Mouse (Mus musculus) c-Kit-positive CD71-positive TER-119-negative erythroid progenitor cells, embryonic 14.5 days (primary cell): ENCODE data around the gene Opcml.

Experiments
- DNase-seq: peaks from one replicate; pipeline ENCODE4 v3.0.0-alpha.2; 2013; ENCODE audit warnings: low read depth

Opcml gene

DNA sequence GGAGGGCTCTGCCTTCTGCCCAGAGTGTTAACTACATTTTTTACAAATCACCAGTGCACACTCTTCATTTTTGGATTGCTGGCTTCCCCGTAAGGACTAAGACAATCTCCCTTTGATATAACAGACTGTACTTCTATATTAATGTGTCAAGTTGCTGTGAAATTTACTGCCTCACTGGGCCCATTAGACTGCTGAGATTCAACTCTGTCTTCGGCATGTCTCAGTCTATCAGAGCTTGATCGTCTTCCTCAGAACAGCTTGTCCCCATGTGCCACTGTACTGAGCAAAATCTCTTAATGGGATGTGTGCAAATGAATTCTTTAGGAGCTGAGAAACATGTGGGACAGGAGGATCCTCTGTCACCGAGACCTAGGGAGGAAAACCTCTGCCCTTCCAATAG lies 970.9 kb downstream of the Opcml start:
- no peak for DNase-seq

DNA sequence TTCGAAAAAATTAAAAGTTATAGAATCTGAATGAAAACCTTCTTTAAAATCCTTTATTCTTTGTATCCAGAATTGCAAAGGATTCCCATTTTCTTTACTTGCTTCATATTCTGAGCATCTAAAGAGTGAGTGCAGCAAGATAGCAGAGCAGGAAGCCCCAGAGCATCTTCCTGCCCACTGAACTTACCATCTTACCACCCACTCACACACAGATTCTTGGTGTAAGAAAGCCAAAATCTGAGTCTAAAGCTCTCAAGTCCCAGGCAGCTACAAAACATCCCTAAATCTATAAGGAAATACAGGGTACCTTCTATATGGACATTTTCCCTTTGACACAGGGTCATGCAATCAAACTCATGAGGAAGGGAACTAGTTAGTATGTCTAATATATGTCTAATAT lies 973.6 kb downstream of the Opcml start:
- DNase-seq: no peak

DNA sequence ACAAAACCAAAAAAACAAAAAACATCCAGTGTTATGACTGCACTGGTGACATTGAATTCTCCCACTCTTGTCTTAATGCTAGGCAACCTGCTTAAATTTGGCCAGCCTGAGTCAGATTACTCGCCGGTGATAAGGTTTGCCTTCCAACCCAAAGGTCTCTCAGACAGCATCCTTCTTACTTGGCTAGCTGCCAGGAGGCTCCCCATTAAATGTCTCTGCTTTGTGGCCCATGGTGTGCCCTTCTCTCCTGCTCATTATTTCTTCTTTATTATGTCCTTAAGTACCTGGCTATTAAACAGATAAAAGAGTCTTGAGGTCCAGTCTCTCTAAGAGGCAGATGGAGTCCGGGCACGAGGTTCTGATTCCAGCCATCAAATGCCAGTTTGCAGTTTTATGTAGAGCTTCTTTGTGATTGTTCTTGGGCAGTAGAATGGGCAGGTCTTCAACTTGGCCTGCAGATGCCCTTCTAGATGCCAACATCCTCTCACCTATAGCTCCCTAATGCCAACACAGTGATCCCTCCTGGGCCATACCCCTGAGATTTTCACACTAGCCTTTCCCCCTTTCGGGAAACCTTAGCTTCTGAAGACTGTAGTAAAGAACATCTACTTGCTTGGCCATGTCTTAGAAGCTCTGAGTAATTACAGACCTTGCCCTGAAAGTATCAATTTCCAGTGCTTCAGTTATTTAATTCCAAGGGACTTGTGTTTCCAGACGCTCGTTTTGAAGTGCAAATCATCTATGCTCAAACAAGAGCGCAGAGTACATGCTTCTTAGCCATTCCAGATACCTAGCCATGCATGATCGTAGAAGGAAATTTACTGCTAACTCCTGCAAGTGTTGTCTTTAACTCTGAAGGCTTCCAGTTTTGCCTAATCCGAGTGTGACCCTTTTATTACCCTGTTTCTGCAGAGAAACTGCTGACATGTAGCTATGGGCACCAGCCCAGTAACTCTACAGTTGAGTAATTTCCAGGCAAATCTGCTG lies 986.2 kb downstream of the Opcml start:
- DNase-seq: no peak

DNA sequence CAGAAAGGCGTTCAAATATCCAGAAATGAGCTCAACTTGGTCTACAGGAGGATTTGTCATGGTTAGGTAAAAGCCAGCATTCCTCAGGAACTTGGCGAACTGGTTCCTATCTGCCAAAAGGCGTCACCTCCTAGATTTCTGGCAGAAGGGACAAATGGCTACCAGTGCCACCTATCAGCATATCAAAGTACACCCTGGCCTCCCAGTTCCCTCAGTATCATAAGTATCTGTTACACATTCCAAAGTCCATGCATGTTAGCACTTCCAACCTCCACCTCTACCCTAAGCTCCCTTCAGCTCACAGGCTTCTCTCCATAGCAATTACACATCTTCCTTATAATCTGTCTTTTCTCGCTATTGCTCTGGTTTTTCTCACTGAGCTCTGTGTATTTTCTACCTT lies 993.3 kb downstream of the Opcml start:
- no peak for DNase-seq

DNA sequence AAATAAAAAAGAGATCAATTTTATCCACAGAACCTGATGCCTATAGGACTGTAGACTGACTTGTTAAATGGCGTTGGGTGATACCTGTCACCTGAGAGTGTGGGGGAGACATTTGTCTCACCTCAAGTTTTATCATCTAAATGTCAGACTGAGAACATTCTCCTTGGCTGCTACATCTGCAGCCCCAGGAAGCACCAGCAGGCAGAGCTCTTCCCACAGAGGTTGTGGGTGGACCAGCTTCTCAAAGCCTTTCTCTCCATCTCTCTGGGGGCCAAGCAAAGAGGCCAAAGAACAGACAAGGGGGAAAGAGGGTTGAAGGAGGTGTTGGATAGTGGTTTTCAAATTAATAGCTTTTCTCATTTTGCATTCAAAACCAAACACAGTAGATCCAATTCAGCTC lies 998.9 kb downstream of the Opcml start:
- DNase-seq: no peak

DNA sequence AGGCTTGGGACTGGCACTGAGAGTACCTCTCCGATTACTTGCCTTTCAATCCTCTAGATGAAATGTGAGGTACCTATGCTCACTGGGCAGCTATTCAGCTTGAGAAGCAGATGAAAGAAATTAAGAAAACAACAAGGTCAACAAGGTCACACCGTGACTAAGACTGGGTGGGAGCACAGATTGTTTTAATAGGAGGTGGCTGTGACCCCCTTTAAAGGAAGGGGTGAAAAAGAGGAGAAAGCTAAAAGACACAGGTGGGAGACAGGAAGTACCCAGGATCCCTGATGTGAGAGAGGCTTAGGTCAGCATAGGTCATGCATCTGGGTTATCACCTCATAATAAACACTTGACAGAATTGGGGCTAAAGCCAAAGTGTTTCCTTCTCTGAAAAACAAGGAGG lies 1009.5 kb downstream of the Opcml start:
- no peak for DNase-seq

DNA sequence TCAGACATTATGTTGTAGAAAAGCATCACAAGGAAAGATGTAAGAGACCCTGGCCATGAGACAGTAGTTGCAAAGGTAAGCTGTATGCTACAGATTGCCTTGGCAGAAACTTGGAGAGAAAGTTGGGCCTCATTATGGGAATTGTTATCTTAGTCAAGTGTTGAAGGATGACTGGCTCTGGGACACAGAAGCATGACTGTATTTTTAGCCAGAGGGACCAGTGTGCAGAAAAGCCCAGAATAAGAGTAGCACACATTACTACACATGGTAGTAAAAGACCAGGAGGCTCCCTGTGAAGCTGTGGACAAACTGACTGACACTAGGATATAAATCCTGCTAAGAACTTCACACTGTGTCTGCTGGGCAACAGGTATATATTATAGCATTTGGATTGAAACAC lies 1016.1 kb downstream of the Opcml start:
- no peak for DNase-seq

DNA sequence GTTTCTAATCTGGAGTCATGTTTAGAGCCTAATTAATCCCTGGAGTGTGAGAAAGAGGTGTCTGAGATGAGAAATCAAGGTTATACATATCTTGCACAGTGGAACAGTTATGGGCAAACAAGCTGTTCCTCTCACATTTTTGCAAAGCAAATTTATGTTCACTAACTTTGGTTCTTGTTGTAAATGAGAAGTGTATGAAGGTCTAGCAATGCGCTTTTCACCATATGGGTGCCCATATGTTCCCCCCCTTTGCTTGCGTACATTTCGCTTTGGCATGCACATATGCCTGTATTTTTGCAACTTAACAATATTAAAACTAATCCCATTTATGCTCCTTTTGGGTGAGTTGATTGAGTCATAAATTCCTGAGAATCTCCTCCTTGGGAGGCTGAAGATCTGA lies 1031.5 kb downstream of the Opcml start:
- no peak for DNase-seq

DNA sequence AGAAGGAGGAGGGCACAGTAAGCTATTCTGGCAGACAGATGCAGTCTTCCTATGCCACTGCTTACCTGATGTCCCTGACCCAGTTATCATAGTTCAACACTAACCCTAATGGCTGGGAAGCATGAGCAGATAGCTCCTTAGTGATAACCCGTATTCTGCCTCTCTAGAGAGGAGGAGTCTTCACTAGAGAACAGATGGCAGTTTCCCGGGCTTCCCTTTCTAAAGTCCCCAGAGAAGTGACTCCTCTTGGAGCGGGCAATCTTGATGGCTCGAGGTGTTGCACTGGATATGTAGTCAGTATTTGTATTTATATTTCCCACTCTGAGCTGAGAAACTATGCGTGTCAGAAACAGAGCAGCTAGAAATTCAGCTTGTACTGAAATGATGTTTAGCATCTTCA lies 1031.9 kb downstream of the Opcml start:
- no peak for DNase-seq

DNA sequence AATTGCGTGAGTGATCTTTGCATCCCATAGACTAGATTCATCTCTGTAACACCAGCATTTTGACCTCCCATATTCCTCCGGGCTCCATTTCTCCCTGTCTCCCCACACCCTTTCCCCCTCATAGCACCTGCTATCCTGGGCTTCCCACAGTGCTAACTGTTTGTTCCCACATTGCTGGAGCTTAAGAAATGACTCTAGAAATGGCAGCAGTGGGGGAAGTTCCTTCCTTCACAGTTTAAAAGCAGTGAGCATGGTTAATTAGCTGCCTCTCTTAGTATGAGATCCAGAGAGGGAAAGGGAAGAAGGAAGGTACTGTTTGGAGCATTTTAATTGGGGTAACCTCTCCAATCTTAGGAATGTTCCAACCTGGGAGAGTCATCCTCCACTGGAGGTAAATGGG lies 1035.2 kb downstream of the Opcml start:
- no peak for DNase-seq

DNA sequence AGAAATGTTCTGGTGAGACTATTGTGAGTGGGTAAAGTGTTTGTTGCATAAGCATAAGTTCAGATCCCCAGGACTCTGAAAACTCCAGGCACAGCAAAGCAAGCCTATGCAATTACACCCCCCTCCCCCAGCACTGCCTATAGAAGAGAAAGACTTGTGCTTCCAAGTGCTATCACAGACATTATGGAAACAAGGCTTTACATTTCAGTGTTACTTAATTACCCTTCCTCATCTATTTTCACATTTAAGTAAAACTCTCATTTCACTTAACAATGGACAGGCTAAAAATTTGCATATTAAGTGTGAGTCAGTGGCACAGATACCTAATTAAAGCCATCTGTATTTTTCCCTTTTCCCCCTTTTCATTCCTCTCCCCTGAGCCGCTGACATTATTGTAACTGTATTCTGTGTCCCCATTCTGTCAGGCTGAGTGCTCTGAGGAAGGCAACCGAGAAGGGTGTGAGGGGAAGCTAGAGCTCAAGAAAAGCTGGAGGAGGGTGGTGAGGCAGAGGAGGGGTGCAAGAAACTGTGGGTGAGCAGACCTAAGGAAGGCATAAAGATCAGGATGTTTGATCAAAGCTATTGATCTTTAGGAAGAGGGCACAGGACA lies 1055.5 kb downstream of the Opcml start:
- DNase-seq: no peak

DNA sequence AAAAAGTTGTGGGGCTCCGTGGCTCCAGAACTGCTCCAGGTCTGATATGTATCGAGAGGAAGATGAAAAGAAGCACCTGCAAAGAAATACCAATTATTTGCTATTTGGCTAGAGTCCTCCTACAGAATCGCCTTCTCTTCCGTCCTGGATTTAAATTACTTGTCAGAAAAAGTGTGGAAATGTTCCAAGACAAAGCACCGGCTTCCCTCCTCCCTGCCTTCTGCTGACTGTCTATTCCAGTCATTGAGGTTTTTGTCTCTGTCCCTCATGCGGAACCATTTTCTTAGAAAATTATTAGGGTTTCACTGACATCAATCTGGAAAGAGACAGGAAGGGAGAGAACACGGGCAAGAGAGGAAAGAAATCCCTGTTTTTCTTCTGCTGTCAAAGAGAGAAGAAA lies 1065.3 kb downstream of the Opcml start:
- no peak for DNase-seq

DNA sequence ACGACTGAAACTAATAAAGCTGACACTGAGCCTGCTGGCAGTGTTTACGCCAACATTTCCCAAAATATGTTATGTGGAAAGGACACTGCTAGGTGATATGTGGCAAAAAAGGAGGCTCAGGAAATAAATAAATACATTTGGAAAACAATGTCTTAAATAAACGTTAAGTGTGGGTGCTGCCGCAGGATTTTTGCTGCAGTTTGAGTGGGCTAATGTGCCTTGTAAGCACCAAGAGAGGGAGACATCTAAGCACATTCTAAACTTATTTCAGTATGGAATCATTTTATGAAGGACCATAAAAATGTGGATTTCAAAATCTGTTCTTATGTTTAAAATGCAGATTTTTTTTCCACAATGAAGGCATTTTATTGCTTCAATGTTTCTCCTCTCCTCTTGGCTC lies 1071.4 kb downstream of the Opcml start:
- DNase-seq: no peak

DNA sequence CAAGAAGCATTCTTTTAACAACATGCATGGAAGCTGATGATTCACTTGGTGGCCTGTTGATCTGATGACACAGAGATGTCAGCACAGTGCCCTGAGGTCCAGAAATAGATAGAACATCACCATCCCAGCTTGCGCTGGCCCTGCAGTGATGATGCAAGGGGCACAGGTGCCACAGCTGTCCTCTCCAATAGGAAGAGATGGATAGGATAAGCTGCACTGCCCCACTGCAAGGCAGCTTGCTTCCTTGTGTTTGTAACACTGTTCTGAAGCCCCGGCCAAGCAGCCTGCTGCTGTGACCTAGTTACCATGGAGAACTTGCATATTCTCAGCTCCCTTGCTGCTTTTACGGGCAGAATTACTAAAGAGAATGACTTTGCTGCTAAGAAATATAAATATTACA lies 1076.7 kb downstream of the Opcml start:
- no peak for DNase-seq

DNA sequence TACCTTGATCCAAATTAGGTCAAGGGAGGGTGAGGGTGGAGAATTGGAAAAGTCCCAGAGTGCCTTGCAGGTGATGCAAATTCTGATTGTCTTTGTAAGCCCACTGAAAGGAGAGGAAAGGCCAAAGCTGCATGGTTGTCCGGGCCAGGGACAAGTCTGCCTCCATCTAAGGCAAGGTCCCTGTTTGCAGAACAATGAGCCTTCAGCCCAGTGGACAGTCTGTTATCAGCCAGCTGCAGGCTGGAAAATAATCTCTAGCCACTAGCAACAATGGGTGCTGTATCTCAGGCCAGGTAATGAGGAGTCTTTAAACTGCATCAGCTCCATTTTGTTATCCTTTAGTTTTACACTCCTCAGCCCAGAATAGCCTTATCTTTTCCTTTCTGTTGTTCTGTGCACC lies 1079.9 kb downstream of the Opcml start:
- no peak for DNase-seq

DNA sequence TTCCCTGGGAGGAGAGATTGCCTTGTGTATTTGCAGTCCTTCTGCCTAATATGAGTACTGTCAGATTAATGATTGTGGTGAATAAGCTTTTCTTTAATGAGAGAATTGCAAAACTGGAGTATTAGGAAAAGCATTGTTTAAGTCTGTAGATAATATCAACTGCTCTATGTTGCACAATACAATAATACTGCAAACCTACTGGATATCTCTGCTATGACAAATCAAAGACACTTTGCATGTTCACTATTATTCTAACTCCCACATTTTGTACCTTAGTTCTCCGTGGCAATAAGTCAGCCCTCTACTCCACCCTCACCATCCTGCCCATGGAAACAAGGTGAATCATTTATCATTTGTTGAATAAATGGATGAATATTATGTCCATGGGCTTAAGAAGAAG lies 1092.0 kb downstream of the Opcml start:
- DNase-seq: no peak

DNA sequence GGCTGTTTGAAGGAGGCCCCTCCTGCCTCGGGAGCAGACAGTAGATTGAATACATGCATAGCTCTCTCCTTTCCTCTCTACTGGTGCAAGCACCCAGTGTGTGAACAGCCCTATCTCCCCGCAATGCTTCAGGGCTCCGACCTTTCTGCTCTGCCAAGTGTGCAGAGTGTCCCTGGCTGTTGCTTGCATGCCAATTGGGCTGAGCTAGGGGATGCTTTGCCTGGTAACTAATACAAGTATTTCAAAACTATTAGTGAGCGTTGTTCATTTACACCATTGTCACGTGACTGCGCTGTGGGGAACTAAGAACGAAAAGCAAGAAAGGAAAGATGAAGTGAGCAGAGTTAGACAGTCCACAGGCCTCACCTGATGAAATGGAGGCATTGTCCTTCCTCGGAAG lies 1101.0 kb downstream of the Opcml start:
- no peak for DNase-seq

DNA sequence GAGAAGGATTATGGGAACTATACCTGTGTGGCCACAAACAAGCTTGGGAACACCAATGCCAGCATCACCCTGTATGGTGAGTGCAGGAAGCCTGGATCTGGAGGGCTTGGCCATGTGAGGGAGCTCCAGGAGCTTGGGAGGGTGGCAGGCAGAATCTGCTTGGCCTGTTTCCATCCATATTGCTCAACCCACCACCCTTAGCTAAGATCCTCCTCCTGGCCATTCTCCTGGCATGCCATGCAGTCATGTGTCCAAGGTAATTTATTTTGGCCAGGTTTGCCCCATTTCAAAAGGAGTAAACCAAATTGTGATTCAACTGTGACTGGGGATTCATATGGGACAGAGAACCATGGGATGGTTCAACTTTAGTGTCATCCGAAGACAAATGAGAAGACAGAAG lies 1112.7 kb downstream of the Opcml start:
- DNase-seq: no peak

DNA sequence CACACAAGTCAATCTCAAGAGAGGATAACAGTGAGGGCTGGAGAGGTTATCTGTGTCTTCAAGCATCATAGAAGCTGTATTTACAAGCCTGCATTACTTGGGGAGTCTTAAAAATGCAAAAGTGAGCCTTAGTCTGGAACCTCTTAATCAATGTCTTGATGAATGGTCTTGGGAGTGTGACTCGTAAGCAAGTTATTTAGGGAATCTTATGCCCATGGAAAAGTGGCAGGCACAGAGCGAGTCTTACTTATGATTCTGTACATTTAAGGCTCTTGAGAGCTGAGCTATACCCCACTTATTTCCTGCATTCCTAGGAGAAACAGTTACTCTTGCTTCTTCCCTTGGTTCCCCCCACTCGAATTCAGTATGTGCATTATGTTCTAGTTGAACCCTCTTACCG lies 1119.2 kb downstream of the Opcml start:
- DNase-seq: no peak

DNA sequence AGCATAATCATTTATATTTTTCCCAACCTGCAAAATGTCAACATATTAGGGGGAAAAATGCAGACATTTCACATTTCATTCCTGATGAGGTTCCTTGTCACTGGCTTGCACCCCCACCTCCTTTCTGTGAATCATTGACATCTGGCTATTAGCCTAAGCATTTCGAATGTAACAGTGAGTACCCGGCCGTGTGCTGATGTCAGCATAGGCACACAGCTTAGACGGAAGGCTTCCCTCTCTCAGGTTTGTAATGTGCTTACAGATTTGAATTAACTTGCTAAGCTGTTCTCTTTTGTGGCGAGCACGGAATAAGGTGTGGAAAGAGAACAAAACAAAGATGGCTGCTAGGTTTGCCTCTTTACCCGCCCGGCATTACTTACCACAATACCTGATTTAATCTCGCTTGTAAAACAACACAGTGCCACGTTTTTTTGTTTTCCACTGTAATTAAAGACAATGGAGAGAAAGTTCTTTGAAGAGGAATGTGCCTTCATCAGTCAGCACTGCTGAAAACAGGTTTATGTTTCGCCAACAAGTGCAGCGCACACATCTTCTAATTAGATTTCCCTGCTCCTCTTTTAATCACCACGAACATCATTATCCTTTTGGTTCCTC lies 1121.1 kb downstream of the Opcml start:
- no peak for DNase-seq

DNA sequence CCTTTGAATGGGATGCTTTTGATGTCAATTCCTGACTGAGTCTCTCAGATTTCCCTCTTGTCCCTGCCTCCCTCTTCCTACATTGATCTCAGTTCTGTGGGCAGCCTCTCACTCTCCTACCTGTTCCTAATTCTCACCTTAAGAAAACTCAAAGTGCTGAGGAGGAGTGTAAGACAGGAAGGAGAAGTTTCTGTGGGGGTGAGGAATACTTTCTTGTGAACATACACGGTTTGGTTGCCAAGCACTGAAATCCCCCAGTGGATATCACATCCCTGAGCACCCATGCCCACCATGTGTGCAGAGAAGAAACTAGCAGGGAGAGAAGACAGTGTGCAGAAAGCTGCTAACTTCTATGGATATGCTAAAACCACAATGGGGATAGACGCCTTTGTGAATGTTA lies 1141.5 kb downstream of the Opcml start:
- DNase-seq: no peak

DNA sequence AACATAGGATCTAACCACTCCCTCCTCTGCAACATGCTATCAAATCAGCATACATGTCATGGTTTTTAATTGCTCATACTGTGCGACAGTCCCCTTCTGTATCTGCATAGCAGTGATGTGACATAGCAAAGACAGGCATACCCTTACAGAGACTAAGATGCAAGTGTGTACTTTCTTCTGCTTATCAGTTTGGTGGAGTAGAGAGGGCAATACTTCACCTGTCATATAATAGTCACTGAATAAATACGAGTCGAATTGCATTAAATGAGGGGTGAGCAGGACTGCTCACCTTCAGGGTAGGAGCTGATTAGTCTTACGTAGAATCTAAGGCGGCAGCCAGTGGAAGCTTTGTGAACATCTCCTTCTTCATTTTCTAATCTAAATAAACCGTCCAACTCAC lies 1146.6 kb downstream of the Opcml start:
- no peak for DNase-seq

DNA sequence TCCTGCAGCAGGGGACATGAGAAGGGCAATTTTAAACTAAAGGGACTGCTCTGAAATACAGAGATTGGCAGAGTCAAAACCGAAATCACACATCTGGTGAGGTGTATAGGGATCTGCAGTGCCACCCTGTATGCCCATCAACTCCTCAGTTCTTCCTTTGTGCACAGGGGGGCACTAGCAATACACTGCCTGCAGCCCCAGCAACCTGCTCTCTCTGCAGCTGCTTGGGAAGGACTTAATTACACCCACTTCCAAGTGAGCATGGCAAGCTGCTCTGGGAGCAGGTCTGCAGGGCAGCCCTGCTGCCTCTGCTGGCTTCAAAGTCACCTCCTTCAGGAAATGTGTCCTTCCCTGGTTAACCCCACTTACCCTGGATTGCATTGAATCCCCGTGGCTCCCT lies 1147.4 kb downstream of the Opcml start:
- DNase-seq: no peak
